Mouse (Mus musculus): ENCODE results near the gene Hagh.

DNA sequence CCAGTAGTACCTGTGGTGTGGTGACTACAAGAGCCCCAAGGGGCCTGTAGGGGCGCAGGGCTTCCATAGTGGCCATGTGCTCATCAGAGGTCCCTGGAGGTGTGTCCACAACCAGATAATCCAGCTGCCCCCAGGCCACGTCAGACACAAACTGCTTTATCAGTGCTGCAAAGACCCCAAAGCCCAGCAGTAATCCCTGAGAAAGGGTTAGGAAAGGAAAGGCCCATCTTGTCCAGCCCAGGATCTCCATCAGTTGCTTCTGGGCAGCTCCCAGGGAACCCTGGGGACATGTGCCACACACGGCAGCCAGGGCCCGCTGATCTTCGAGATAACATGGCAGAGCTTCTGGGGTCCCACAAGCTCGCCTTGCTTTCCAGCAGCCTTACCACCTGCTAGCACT, 44.4 kb downstream of the Hagh start:
- no peak for TF ChIP-seq CTCF (IDR thresholded peaks at IDR 0.05; ENCODE audit: borderline replicate concordance, extremely low read depth, insufficient read depth, insufficient read length)
- no peak for TF ChIP-seq POLR2A (IDR thresholded peaks at IDR 0.05; ENCODE audit: borderline replicate concordance, extremely low read depth, insufficient read depth, insufficient read length, poor library complexity, severe bottlenecking)
